Mouse (Mus musculus) heart, adult 2 months (tissue): ENCODE measurements around the gene Lin7a.

Source experiments
- CTCF ChIP-seq: fragments of 200-600 bp; IDR thresholded peaks from 2 replicates; pipeline ENCODE4 v1.8.1; 2022; ENCODE audit warnings: antibody characterized with exemption, mild to moderate bottlenecking, moderate library complexity
- EP300 ChIP-seq: fragments of 200-500 bp; IDR thresholded peaks from 2 replicates; pipeline ENCODE4 v1.6.1; 2011; ENCODE audit warnings: low read depth, low read length, control low read depth; ENCODE audit not compliant: insufficient read depth
- POLR2A ChIP-seq: fragments of 200-500 bp; IDR thresholded peaks from 2 replicates; pipeline ENCODE4 v1.6.1; 2011; ENCODE audit warnings: mild to moderate bottlenecking, low read depth, low read length, control low read depth; ENCODE audit not compliant: insufficient read depth

- TF ChIP-seq EP300 (no peak), CTCF (no peak), POLR2A (no peak)
These were observed 46.7 kb upstream of the Lin7a start for GRCm38 (mm10) chr10:107224596-107225330.
